Mouse (Mus musculus): Measurements from ENCODE around the gene Vmn1r151.
"Not testable (repeated sequence)": the region's sequence is repeated elsewhere in the genome, so short reads cannot be mapped to it uniquely, and the experiment has no call there.

DNA sequence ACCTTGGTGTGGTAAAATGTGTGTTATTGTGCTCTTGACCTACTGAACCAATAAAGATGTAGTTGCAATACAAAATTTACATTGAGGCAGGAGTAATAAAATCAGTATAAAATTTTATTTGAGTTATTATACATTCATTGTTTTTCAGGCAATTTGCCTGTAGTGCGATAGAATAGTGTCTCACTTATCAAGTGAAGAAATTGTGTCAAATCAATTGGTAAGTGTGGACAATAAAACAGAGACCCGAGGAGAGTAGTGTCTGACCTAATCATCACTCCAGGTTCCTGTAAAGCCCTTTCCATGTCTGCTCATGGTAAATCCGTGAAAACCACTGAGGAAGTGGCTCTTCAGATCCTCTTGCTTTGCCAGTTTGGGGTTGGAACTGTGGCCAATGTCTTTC, 23.2 kb upstream of the Vmn1r151 start, which contains the start of gene Vmn1r152:
- TF ChIP-seq POLR2A (IDR thresholded peaks at IDR 0.05; ENCODE audit: low read depth, low read length); CTCF (IDR thresholded peaks at IDR 0.05; ENCODE audit: extremely low read depth, insufficient read depth, insufficient read length, insufficient replicate concordance): not testable (repeated sequence)
